Mouse (Mus musculus): ENCODE results near the gene Ext2. TPM values are rescaled to one million over a fixed set of nuclear protein-coding genes. Genes with fewer than 3 reads are reported as not detected.

Gene Ext2
- total RNA-seq (2021) = 10 to 100 TPM; 50.9 to 52.8 TPM
- long read RNA-seq, experiment 1, transcript Ext2-201 (14 exons, 2,871 nt) = major isoform, 41 of 61 reads
- long read RNA-seq, experiment 1, partial matches to known transcripts = 8 of 61 reads
- long read RNA-seq, experiment 1, other reads (novel, unspliced or antisense) = 12 of 61 reads
- long read RNA-seq, experiment 2, transcript Ext2-201 (14 exons, 2,871 nt) = major isoform, 72 of 95 reads
- long read RNA-seq, experiment 2, partial matches to known transcripts = 8 of 95 reads
- long read RNA-seq, experiment 2, other reads (novel, unspliced or antisense) = 15 of 95 reads

GRCm38 (mm10) chr2:93822045-93822749, at the start of gene Ext2:
TSS of gene Ext2 (minus strand) at chr2:93822568.
- DNase-seq (ENCODE audit: low spot score in 2 of 2) = peak; percentile 82 to 93
- TF ChIP-seq CTCF (conservative IDR thresholded peaks at IDR 0.05) = peak; percentile 96
- Histone ChIP-seq H3K4me3 (peak within 1 kb of the TSS; percentile 84), H3K27ac (peak within 1 kb of the TSS; percentile 87)

- Histone ChIP-seq H3K4me3 (no peak overlapping the region), H3K27ac (no peak overlapping the region)
- no peak for DNase-seq (ENCODE audit: low spot score in 2 of 2)
- TF ChIP-seq CTCF (conservative IDR thresholded peaks at IDR 0.05) = no peak
Observed at GRCm38 (mm10) chr2:93871411-93871925, 49.1 kb upstream of the Ext2 start.

GRCm38 (mm10) chr2:93870842-93871241, 48.5 kb upstream of the Ext2 start:
- Histone ChIP-seq H3K4me3 (no peak overlapping the region), H3K27ac (no peak overlapping the region)
- peak; percentile 78 to 89 for DNase-seq (ENCODE audit: low spot score in 2 of 2)
- TF ChIP-seq CTCF (conservative IDR thresholded peaks at IDR 0.05) = peak; percentile 83

GRCm38 (mm10) chr2:93869107-93869600, 46.8 kb upstream of the Ext2 start, which contains the start of gene Accsl:
TSS of gene Accsl (minus strand) at chr2:93869157.
- DNase-seq (ENCODE audit: low spot score in 2 of 2) = no peak
- no peak within 1 kb of the TSS for H3K27ac ChIP-seq

GRCm38 (mm10) chr2:93868566-93868965, 46.2 kb upstream of the Ext2 start:
- H3K27ac ChIP-seq = no peak overlapping the region
- TF ChIP-seq CTCF (conservative IDR thresholded peaks at IDR 0.05) = no peak
- no peak overlapping the region for H3K4me3 ChIP-seq
- no peak for DNase-seq (ENCODE audit: low spot score in 2 of 2)

More at GRCm38 (mm10) chr2:93869107-93869600, 46.8 kb upstream of the Ext2 start, which contains the start of gene Accsl:
- no peak for TF ChIP-seq CTCF (conservative IDR thresholded peaks at IDR 0.05)
- H3K4me3 ChIP-seq = no peak within 1 kb of the TSS

GRCm38 (mm10) chr2:93863229-93863628, 40.9 kb upstream of the Ext2 start:
- Histone ChIP-seq H3K27ac (no peak overlapping the region), H3K4me3 (no peak overlapping the region)
- TF ChIP-seq CTCF (conservative IDR thresholded peaks at IDR 0.05) = no peak
- no peak for DNase-seq (ENCODE audit: low spot score in 2 of 2)

- Histone ChIP-seq H3K27ac (no peak overlapping the region), H3K4me3 (no peak overlapping the region)
- no peak for DNase-seq (ENCODE audit: low spot score in 2 of 2)
- no peak for TF ChIP-seq CTCF (conservative IDR thresholded peaks at IDR 0.05)
Observed at GRCm38 (mm10) chr2:93858845-93859244, 36.5 kb upstream of the Ext2 start.

GRCm38 (mm10) chr2:93851303-93851702, 28.9 kb upstream of the Ext2 start:
- H3K27ac ChIP-seq = no peak overlapping the region
- TF ChIP-seq CTCF (conservative IDR thresholded peaks at IDR 0.05) = no peak
- H3K4me3 ChIP-seq = no peak overlapping the region
- no peak for DNase-seq (ENCODE audit: low spot score in 2 of 2)

GRCm38 (mm10) chr2:93850317-93850944, 28.1 kb upstream of the Ext2 start:
- H3K27ac ChIP-seq = no peak overlapping the region
- H3K4me3 ChIP-seq = peak overlapping the region; percentile 54
- no peak for DNase-seq (ENCODE audit: low spot score in 2 of 2)
- no peak for TF ChIP-seq CTCF (conservative IDR thresholded peaks at IDR 0.05)

GRCm38 (mm10) chr2:93849505-93850089, 27.2 kb upstream of the Ext2 start, which contains the start of gene Accs:
TSS of gene Accs (minus strand) at chr2:93849943.
- H3K4me3 ChIP-seq = peak within 1 kb of the TSS; percentile 54
- H3K27ac ChIP-seq = peak within 1 kb of the TSS; percentile 71; the same call in 1 of the 2 replicates
- TF ChIP-seq CTCF (conservative IDR thresholded peaks at IDR 0.05) = peak; percentile 66
- peak; percentile 36 to 45 for DNase-seq (ENCODE audit: low spot score in 2 of 2)

GRCm38 (mm10) chr2:93841349-93841748, 19.0 kb upstream of the Ext2 start:
- no peak for TF ChIP-seq CTCF (conservative IDR thresholded peaks at IDR 0.05)
- H3K4me3 ChIP-seq = no peak overlapping the region
- H3K27ac ChIP-seq = no peak overlapping the region
- DNase-seq (ENCODE audit: low spot score in 2 of 2) = no peak

GRCm38 (mm10) chr2:93840109-93840508, 17.7 kb upstream of the Ext2 start:
- no peak for DNase-seq (ENCODE audit: low spot score in 2 of 2)
- no peak overlapping the region for H3K27ac ChIP-seq
- H3K4me3 ChIP-seq = no peak overlapping the region
- no peak for TF ChIP-seq CTCF (conservative IDR thresholded peaks at IDR 0.05)

All from layer of hippocampus, adult 2 months (tissue).